Mouse (Mus musculus): ENCODE results near the gene Urad. TPM values are rescaled to one million over a fixed set of nuclear protein-coding genes. Genes with fewer than 3 reads are reported as not detected.

The Urad gene
- polyA plus RNA-seq, 1 experiment, result not detected

DNA sequence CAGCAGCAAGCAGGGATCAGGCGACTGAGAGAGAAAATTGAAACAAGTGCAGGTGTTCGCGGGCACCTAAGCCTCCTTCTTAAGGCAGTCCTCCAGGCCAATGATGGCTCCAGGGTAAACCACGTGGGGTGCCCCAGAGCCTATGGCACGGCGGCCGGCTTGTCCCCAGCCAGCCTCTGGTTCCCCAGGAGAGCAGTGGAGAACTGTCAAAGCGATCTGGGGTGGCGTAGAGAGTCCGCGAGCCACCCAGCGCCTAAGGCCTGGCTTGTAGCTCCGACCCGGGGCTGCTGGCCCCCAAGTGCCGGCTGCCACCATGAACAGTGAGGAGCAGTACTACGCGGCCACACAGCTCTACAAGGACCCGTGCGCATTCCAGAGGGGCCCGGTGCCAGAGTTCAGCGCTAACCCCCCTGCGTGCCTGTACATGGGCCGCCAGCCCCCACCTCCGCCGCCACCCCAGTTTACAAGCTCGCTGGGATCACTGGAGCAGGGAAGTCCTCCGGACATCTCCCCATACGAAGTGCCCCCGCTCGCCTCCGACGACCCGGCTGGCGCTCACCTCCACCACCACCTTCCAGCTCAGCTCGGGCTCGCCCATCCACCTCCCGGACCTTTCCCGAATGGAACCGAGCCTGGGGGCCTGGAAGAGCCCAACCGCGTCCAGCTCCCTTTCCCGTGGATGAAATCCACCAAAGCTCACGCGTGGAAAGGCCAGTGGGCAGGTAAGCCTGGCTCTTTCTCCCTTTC, 52.1 kb downstream of the Urad start, which contains the start of gene Pdx1:
Gene Pdx1 (plus strand): TSS at position 34 of the 747 bp plus-strand sequence.
- DNase-seq (ENCODE audit: low read depth), result no peak

DNA sequence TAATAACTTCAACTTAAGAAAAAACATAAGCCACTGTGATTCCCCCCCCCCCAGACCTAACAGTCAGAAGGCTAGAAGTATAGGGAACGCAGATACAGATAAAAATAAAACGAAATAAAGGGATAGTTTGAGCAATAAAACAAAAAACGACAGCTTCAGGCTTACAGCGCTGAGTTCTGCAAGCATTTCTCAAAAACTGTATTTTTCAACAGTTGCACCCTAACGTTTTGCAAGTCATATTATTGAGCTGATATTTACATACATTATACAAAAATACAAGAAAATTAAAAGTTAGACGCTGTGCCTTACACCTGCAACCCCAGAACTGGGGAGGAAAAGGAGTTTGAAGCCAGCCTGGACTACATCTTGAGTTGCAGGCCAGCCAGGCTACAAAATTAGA, 52.9 kb downstream of the Urad start:
- DNase-seq (ENCODE audit: low read depth), result no peak

DNA sequence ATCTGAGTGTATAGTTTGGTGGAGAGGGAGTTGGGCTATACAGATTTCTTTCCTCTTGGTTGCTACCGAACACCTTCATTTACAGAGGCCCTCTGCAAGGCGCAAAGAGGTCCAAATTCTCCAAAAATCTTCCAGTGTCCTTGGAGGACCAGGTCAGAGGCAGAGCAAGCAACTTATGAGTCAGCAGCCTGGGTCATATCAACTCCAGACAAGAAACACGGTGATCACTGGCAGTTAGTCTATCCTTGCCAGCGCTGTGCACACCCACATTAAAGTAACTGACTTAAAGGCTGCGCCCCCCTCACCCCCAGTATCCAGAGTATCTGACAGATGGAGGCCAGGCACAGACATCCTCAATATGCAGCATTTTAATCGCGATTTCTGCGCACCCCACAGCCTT, 53.5 kb downstream of the Urad start:
- no peak for DNase-seq (ENCODE audit: low read depth)

DNA sequence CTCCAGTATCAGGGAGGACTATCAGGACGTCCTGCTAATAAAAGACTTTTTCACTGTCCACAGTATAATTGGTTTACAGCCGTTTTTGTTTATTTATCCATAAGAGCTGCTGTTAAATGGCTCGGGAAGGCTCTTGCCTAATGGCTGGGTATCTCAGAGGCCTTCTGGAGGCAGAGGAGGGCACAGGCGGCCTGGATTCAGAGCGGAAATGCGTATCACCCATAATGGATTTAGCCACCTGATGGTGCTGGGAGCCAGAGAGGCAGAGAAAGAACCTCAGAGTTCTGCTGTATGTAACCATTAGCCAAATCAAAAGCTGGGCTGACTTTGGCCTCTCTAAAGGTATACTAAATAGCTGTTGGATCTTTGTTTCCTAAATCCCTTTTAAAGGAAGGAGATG, 54.8 kb downstream of the Urad start:
- no peak for DNase-seq (ENCODE audit: low read depth)

Other genes starting within 250 kb of the Urad start
- 22.2 and 31.0 TPM in 2 replicates for gene Lnx2, start 245.9 kb downstream of the Urad start, polyA plus RNA-seq (2012; rRNA removed)
- gene Polr1d, start 245.4 kb downstream of the Urad start, polyA plus RNA-seq (2012; rRNA removed), result 67.7 and 69.9 TPM in 2 replicates
- gene Gsx1, start 133.7 kb downstream of the Urad start, polyA plus RNA-seq (2012; rRNA removed), result not detected in 2 replicates
- not detected in 2 replicates for gene Pdx1, start 52.5 kb downstream of the Urad start, polyA plus RNA-seq (2012; rRNA removed)
- gene Cdx2, start 15.2 kb downstream of the Urad start, polyA plus RNA-seq (2012; rRNA removed), result 0.11 and 0.15 TPM in 2 replicates
- 0.38 and 0.44 TPM in 2 replicates for gene Flt3, start 78.0 kb upstream of the Urad start, polyA plus RNA-seq (2012; rRNA removed)
- 40.1 and 42.1 TPM in 2 replicates for gene Pan3, start 107.7 kb upstream of the Urad start, polyA plus RNA-seq (2012; rRNA removed)

Data from gonadal fat pad, adult 2 months (tissue).